Mouse (Mus musculus) adrenal gland, postnatal 0 days (tissue): ENCODE measurements around the gene Rab22a. TPM values are rescaled to one million over a fixed set of nuclear protein-coding genes. Genes with fewer than 3 reads are reported as not detected.

Source experiments
- microRNA-seq: library from miRNA; unstranded; fragments of <30 nt; microRNA quantifications from one replicate; pipeline ENCODE4, GENCODE M21; 2016; ENCODE audit warnings: borderline replicate concordance; ENCODE audit not compliant: insufficient number of aligned reads
- polyA plus RNA-seq: library from polyadenylated mRNA; unstranded; fragments of >200 nt; fragmentation: Nextera tagmentation; extraction: Ambion mirVana; gene quantifications from 2 replicates; pipeline ENCODE4 v1.2.1, GENCODE M21; 2015

The Rab22a gene
- polyA plus RNA-seq, result 33.6 and 38.0 TPM in 2 replicates

DNA sequence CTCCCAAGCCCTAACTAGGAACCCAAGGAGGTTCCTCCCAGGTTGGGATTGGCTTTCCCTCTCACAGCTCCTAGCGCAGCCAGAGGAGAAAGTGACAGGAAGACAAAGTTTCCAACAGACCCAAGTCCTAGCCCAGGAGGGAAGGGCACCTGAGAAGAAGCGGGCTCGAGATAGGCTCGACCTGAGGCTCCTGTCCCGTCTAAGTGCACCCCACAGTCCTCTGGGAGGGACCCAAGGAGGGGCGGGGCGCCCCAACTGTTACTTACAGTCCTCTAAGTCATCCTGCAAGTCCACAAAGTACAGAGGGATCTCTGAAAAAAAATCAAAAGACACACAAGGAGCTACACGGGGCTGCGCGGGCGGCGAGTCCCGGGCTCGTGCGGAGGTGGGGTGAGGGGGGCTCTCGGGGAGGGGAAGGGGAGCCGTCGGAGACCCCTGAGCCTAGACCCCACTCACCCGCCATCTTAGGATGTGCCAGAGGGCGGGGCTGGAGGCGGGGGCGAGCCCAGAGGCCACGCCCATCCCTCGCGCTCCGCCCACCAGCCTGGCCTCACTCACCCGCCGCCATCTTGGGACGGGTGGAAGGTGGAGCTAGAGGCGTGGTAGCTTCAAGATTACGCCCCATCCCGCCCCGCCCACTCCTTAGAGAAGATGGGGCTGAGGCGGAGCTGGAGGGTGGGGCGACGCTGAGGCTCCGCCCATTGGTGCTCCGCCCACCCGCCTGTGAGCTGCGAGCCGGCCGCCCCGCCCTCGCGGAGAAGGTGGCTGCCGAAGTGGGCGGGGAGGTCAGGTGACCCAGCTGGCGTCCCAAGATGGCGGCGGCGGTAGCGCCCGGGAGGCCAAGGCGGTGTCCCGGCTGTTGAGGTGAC, at the start of gene Rab22a:
Gene Rab22a (plus strand): TSS at position 704 of the 869 bp plus-strand sequence.

GRCm38 (mm10) chr2:173719115-173719514, 59.6 kb downstream of the Rab22a start, which contains the start of gene 1700010B08Rik:
Gene 1700010B08Rik, plus strand, starts transcription at chr2:173719415.

DNA sequence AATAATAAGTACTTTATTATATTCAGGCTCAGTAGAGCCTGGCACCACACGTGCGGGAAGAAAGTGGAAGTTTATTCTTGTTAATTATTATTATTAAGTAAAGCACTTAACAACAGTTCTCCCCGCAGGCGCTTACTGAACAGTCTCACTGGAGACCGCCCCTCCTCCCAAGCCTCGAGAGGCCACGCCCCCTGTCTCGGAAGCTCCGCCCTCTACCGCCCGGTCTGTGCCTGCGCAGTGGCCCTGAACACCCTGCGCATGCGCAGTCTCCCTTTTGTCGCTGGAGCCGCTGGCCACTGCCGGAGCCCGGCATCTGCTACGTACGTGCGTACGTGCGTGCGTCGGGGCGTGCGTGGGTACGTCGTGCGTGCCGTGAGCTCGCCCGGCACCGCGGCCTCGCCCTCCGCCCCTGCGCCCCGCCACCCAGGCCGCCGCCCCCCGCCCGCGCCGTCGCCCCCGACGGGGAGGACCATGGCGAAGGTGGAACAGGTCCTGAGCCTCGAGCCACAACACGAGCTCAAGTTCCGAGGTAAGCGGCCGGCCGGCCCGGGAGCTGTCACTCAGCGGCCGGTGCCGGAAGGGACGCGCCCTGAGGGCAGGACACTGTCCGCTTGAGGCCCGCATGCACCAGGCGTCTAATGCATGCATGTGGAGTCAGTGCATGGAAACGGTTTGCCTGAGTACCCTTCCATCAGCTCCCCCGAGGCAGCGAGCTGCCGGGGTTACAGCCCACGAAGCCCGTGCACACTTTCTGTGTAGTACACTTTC, 77.8 kb downstream of the Rab22a start, which contains the start of gene Vapb:
Gene Vapb (plus strand): TSS at position 290 of the 768 bp plus-strand sequence.

Small RNAs within 50 kb of the gene (microRNA-seq; reads per million reads assigned to microRNA genes)
- gene Mir6340, result not detected

Other genes starting within 250 kb of the Rab22a start
- not detected in 2 replicates for gene 1700021F07Rik, start 137.2 kb upstream of the Rab22a start, polyA plus RNA-seq
- gene Ankrd60, start 81.4 kb upstream of the Rab22a start, polyA plus RNA-seq, result not detected in 2 replicates
- gene 1700010B08Rik, start 59.7 kb downstream of the Rab22a start, polyA plus RNA-seq, result not detected in 2 replicates
- 22.2 and 27.2 TPM in 2 replicates for gene Vapb, start 77.8 kb downstream of the Rab22a start, polyA plus RNA-seq